8 mouse cellular contexts compared by ENCODE assay signal in the genomic region with DNA sequence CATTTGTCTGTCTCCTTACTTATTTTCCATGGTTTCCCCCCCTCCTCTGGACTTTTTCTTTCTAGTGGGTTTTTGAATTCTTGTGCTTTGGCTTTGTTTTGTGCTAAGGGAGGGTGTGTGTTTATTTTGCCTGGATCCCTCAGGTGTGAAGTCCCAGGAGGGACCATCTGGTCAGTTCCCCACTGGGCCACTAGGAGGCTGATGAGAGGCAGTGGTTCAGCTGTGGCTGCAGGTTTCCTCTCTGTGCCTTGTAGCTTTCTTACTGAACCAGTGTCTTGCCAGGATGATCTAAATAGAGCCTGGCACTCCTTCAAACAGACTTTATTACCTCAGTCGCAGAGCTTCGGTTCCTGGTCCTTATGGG. TPM values are rescaled to one million over a fixed set of nuclear protein-coding genes. Genes with fewer than 3 reads are reported as not detected.
DNase-seq lines count a peak whose midpoint lies in the region; ATAC-seq and TF ChIP-seq lines count a peak whose summit lies in the region.

No protein-coding gene starts in this region.

- peak; percentile 57; the same call in 1 of the 2 replicates for ATAC-seq in cerebellum, adult (ENCODE audit: insufficient number of reproducible peaks, low FRiP score, low TSS enrichment)
- ATAC-seq in forebrain, embryonic 13.5 days: peak; percentile 50; the same call in 1 of the 2 replicates
- ATAC-seq in lung, embryonic 14.5 days (ENCODE audit: insufficient read depth): 0 out of 2 replicates have a peak, but pooled peaks have one; percentile 25

- H3K9me3 ChIP-seq in ES-E14 (ENCODE audit: control insufficient read depth, insufficient read depth, low read depth, low read length): no peaks in the 10 kb centered on the region
- H3K9me3 ChIP-seq in forebrain, embryonic 13.5 days (replicated peaks): no peaks in the 10 kb centered on the region
- no peaks in the 10 kb centered on the region for H3K9me3 ChIP-seq in lung, embryonic 14.5 days (ENCODE audit: low read depth, low read length)

- peak; percentile 74 for DNase-seq in ES-E14 (ENCODE audit: low read depth, low spot score)
- DNase-seq in heart, postnatal 4 days: peak; percentile 85
- DNase-seq in layer of hippocampus, adult 2 months (ENCODE audit: low spot score in 2 of 2): peak in 1 of 2 experiments; percentile 71
- peak; percentile 85 for DNase-seq in lung, embryonic 14.5 days
- DNase-seq in testis, postnatal 14 days (ENCODE audit: low spot score): peak; percentile 39

- peaks cover 5% of the 10 kb centered on the region for H3K36me3 ChIP-seq in ES-E14 (ENCODE audit: control insufficient read depth, insufficient read depth, low read length, poor library complexity, severe bottlenecking)
- peaks cover 42% of the 10 kb centered on the region for H3K36me3 ChIP-seq in forebrain, embryonic 13.5 days (ENCODE audit: poor library complexity, severe bottlenecking)
- H3K36me3 ChIP-seq in lung, embryonic 14.5 days (ENCODE audit: insufficient read depth): peaks cover 41% of the 10 kb centered on the region

- TF ChIP-seq CTCF in layer of hippocampus, adult 2 months (conservative IDR thresholded peaks at IDR 0.05): peak; percentile 89
- peak; percentile 89 for TF ChIP-seq CTCF in lung, embryonic 14.5 days (IDR thresholded peaks at IDR 0.05; ENCODE audit: low read depth)
- TF ChIP-seq CTCF in olfactory bulb, adult 2 months (IDR thresholded peaks at IDR 0.05; ENCODE audit: insufficient read depth, low read depth, low read length): peak; percentile 70; the same call in 1 of the 2 replicates

- in situ Hi-C loops in ES-E14 (cut with MboI; ENCODE audit: low sequenced_read_pairs in 2 of 2, unreplicated experiment in 2 of 2): no loop called here

- no peak for TF ChIP-seq POLR2A in olfactory bulb, adult 2 months (IDR thresholded peaks at IDR 0.05; ENCODE audit: insufficient read depth, low read depth, low read length)

- no peak overlapping the region for H3K9ac ChIP-seq in ES-E14 (ENCODE audit: insufficient read depth, low read depth, low read length, poor library complexity, severe bottlenecking)
- H3K9ac ChIP-seq in forebrain, embryonic 13.5 days: peak overlapping the region; percentile 99
- peak overlapping the region; percentile 99 for H3K9ac ChIP-seq in lung, embryonic 14.5 days

- WGBS in forebrain, embryonic 13.5 days: 24% methylated on average over 2 of the region's 2 CpGs
- 21% methylated on average over 2 of the region's 2 CpGs for WGBS in lung, embryonic 14.5 days
- 3% methylated on average over 2 of the region's 2 CpGs for WGBS in olfactory bulb, adult 2 months

- peak overlapping the region; percentile 94 for H3K4me2 ChIP-seq in forebrain, embryonic 13.5 days
- H3K4me2 ChIP-seq in lung, embryonic 14.5 days: peak overlapping the region; percentile 88

- H3K4me1 ChIP-seq in ES-E14 (ENCODE audit: control insufficient read depth in 2 of 2, insufficient read depth in 2 of 2, low read length in 2 of 2, poor library complexity in 1 of 2): peaks cover 0 to 5% of the 10 kb centered on the region in 2 experiments; a peak in 2 of 4 replicates
- H3K4me1 ChIP-seq in forebrain, embryonic 13.5 days: peaks cover 34% of the 10 kb centered on the region
- peaks cover 4% of the 10 kb centered on the region; the same call in 1 of the 2 replicates for H3K4me1 ChIP-seq in lung, embryonic 14.5 days (ENCODE audit: insufficient read depth)
- H3K4me1 ChIP-seq in olfactory bulb, adult 2 months (ENCODE audit: control insufficient read depth, insufficient read depth, low read length): peaks cover 5% of the 10 kb centered on the region

- no peak overlapping the region; a peak in 1 of 4 replicates for H3K4me3 ChIP-seq in ES-E14 (ENCODE audit: insufficient read depth in 1 of 2, low read depth in 1 of 2, low read length in 2 of 2, poor library complexity in 1 of 2, severe bottlenecking in 1 of 2)
- peak overlapping the region; percentile 88 for H3K4me3 ChIP-seq in forebrain, embryonic 13.5 days
- peak overlapping the region; percentile 74 for H3K4me3 ChIP-seq in layer of hippocampus, adult 2 months
- peak overlapping the region; percentile 96 for H3K4me3 ChIP-seq in lung, embryonic 14.5 days (ENCODE audit: low read depth, low read length)
- no peak overlapping the region for H3K4me3 ChIP-seq in olfactory bulb, adult 2 months (ENCODE audit: insufficient read depth, low read depth, low read length)

- H3K27me3 ChIP-seq in forebrain, embryonic 13.5 days: 0 out of 2 replicates have a peak, but pooled peaks cover 8% of the 10 kb centered on the region
- no peaks in the 10 kb centered on the region for H3K27me3 ChIP-seq in lung, embryonic 14.5 days (ENCODE audit: insufficient read depth, low read length)

- H3K27ac ChIP-seq in ES-E14 (ENCODE audit: insufficient read depth, low read depth, low read length, poor library complexity, severe bottlenecking): no peak overlapping the region
- no peak overlapping the region for H3K27ac ChIP-seq in forebrain, embryonic 13.5 days
- H3K27ac ChIP-seq in layer of hippocampus, adult 2 months: peak overlapping the region; percentile 95; the same call in 1 of the 2 replicates
- no peak overlapping the region for H3K27ac ChIP-seq in lung, embryonic 14.5 days (ENCODE audit: low read depth)
- no peak overlapping the region for H3K27ac ChIP-seq in olfactory bulb, adult 2 months (ENCODE audit: insufficient read depth, low read depth, low read length)

TF ChIP-seq in ES-E14, 5 proteins besides CTCF, POLR2A, EP300 and RAD21:
- TF ChIP-seq MAFK (IDR thresholded peaks at IDR 0.05; ENCODE audit: insufficient read depth, low read depth, low read length) (no peak), ZC3H11A (IDR thresholded peaks at IDR 0.05; ENCODE audit: borderline replicate concordance, low read depth, low read length) (peak; percentile 28; the same call in 1 of the 2 replicates), ZNF384 (IDR thresholded peaks at IDR 0.05; ENCODE audit: low read depth, low read length) (no peak), CHD2 (IDR thresholded peaks at IDR 0.05; ENCODE audit: low read depth, low read length) (no peak), HCFC1 (IDR thresholded peaks at IDR 0.05; ENCODE audit: borderline replicate concordance, insufficient read depth, low read length) (no peak)
TF ChIP-seq in ES-E14: peak in this region for 1.

RNA-seq across cellular contexts. Expression of a gene that starts 1.5 kb away (rescaled TPM):
- total RNA-seq in ES-E14 (2012; rRNA removed): 8.7 and 9.1 TPM in 2 replicates
- 71.3 and 73.1 TPM in 2 replicates for polyA plus RNA-seq in forebrain, embryonic 13.5 days (2015; fragmentation: Nextera tagmentation; extraction: Ambion mirVana)
- 10 to 100 TPM; 23.3 to 24.3 TPM for total RNA-seq in heart, postnatal 4 days (2021)
- 10 to 100 TPM; 47.0 to 47.6 TPM for total RNA-seq in layer of hippocampus, adult 2 months (2021)
- polyA plus RNA-seq in lung, embryonic 14.5 days (2014; fragmentation: Nextera tagmentation; extraction: Ambion mirVana): 29.0 and 29.2 TPM in 2 replicates
- not detected in 2 replicates for polyA plus RNA-seq in olfactory bulb, adult 2 months (2012; ENCODE audit: insufficient read depth, insufficient read length, low replicate concordance, missing spikeins)

RNA-seq across cellular contexts. Expression of a gene that starts 13.8 kb away (rescaled TPM):
- total RNA-seq in ES-E14 (2012; rRNA removed): 22.8 and 28.5 TPM in 2 replicates
- 165 and 177 TPM in 2 replicates for polyA plus RNA-seq in forebrain, embryonic 13.5 days (2015; fragmentation: Nextera tagmentation; extraction: Ambion mirVana)
- total RNA-seq in heart, postnatal 4 days (2021): 10 to 100 TPM; 60.4 to 64.6 TPM
- total RNA-seq in layer of hippocampus, adult 2 months (2021): 10 to 100 TPM; 87.0 to 94.9 TPM
- 136 and 140 TPM in 2 replicates for polyA plus RNA-seq in lung, embryonic 14.5 days (2014; fragmentation: Nextera tagmentation; extraction: Ambion mirVana)
- 88.0 TPM in 1 of 2 replicates, not detected in the other for polyA plus RNA-seq in olfactory bulb, adult 2 months (2012; ENCODE audit: insufficient read depth, insufficient read length, low replicate concordance, missing spikeins)

RNA-seq across cellular contexts. Expression of a gene that starts 30.7 kb away (rescaled TPM):
- 12.3 and 13.2 TPM in 2 replicates for total RNA-seq in ES-E14 (2012; rRNA removed)
- 4.0 and 4.6 TPM in 2 replicates for polyA plus RNA-seq in forebrain, embryonic 13.5 days (2015; fragmentation: Nextera tagmentation; extraction: Ambion mirVana)
- 10 to 100 TPM; 33.6 to 34.4 TPM for total RNA-seq in heart, postnatal 4 days (2021)
- total RNA-seq in layer of hippocampus, adult 2 months (2021): 10 to 100 TPM; 40.1 to 44.5 TPM
- polyA plus RNA-seq in lung, embryonic 14.5 days (2014; fragmentation: Nextera tagmentation; extraction: Ambion mirVana): 8.4 and 11.2 TPM in 2 replicates
- not detected in 2 replicates for polyA plus RNA-seq in olfactory bulb, adult 2 months (2012; ENCODE audit: insufficient read depth, insufficient read length, low replicate concordance, missing spikeins)

Comparison
In these comparisons a context has a peak if more than half of its experiments do, and no peak if none do; other contexts are left out.
1. H3K4me3 ChIP-seq: peak in forebrain, embryonic 13.5 days (single experiment), layer of hippocampus, adult 2 months (single experiment) and lung, embryonic 14.5 days (single experiment); none in ES-E14 (0 of 2) and olfactory bulb, adult 2 months (single experiment).
2. Peak in every context shown above with its lines, with median percentiles within 50 percentile points of each other: ATAC-seq and CTCF ChIP-seq.